Mouse (Mus musculus): ENCODE results near the gene Antxrl. TPM values are rescaled to one million over a fixed set of nuclear protein-coding genes. Genes with fewer than 3 reads are reported as not detected.

The Antxrl gene
- polyA plus RNA-seq, 1 experiment from 2014 or later, result not detected

DNA sequence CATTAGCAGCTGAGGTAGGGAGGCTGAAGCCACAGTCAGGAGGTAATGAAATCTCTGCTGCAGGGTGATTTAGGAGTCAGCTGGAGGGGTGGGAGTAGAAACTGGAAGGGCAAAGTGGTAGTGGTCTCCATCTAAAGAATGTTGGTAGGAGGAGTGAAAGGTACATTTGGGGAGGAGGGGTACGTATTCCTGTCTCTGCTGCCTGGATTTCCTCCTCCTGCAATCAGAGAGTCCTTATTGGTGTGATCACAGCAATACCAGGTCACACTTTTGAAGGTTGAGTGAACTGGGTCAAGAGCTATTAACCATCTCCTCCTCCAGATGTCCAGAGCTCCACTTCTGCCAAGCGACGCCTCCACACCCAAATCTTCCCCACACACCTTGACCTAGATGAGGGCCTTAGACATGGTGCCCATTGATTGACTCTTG lies 68.4 kb downstream of the Antxrl start:
- DNase-seq (ENCODE audit: low spot score), result no peak
- H3K9me3 ChIP-seq (ENCODE audit: control insufficient read depth, low read length), result no peaks in the 10 kb centered on the region
- no peak overlapping the region for H3K9ac ChIP-seq (ENCODE audit: low read length)
- no peaks in the 10 kb centered on the region for H3K27me3 ChIP-seq (ENCODE audit: control insufficient read depth, insufficient read depth, low read length)
- TF ChIP-seq CTCF (IDR thresholded peaks at IDR 0.05; ENCODE audit: low read depth) (no peak), EP300 (optimal IDR thresholded peaks at IDR 0.05) (no peak)
- no peak for ATAC-seq (ENCODE audit: low FRiP score, low TSS enrichment)
- H3K4me2 ChIP-seq (replicated peaks; ENCODE audit: low read depth), result no peak overlapping the region
- 95% methylated on average over 3 of the region's 3 CpGs for WGBS
- no peak overlapping the region for H3K4me3 ChIP-seq (ENCODE audit: low read depth, low read length)
- no peak overlapping the region for H3K27ac ChIP-seq (replicated peaks)
- H3K36me3 ChIP-seq (ENCODE audit: control insufficient read depth, insufficient read depth, low read length), result no peaks in the 10 kb centered on the region
- H3K4me1 ChIP-seq (replicated peaks; ENCODE audit: control insufficient read depth, insufficient read depth), result no peaks in the 10 kb centered on the region

DNA sequence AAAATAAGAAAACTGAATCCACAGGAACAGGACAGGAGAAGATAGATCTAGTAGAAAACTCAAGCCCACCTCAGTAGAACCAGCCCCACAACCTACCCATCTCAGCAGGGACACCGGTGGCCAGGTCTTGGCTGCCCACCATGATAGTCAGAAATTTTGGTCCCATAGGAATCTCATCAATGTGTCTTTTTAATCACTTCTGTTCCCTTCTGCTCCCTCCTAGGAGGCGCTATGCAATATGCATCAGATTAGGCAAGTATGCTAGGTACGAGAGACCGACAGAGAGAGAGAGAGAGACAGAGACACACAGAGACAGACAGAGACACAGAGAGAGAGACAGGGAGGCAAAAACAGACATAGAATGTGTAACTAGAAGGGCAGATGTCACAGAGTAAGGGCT lies 69.2 kb downstream of the Antxrl start:
- Histone ChIP-seq H3K4me1 (replicated peaks; ENCODE audit: control insufficient read depth, insufficient read depth) (no peaks in the 10 kb centered on the region), H3K27ac (replicated peaks) (no peak overlapping the region), H3K9ac (ENCODE audit: low read length) (no peak overlapping the region), H3K4me2 (replicated peaks; ENCODE audit: low read depth) (no peak overlapping the region), H3K9me3 (ENCODE audit: control insufficient read depth, low read length) (no peaks in the 10 kb centered on the region), H3K36me3 (ENCODE audit: control insufficient read depth, insufficient read depth, low read length) (no peaks in the 10 kb centered on the region), H3K27me3 (ENCODE audit: control insufficient read depth, insufficient read depth, low read length) (no peaks in the 10 kb centered on the region), H3K4me3 (ENCODE audit: low read depth, low read length) (no peak overlapping the region)
- ATAC-seq (ENCODE audit: low FRiP score, low TSS enrichment) (no peak), DNase-seq (ENCODE audit: low spot score) (no peak)
- TF ChIP-seq EP300 (optimal IDR thresholded peaks at IDR 0.05) (no peak), CTCF (IDR thresholded peaks at IDR 0.05; ENCODE audit: low read depth) (no peak)
- 89% methylated on average over 4 of the region's 4 CpGs for WGBS

Other genes starting within 250 kb of the Antxrl start
- gene Gdf10, start 129.1 kb upstream of the Antxrl start, polyA plus RNA-seq (2015; fragmentation: Nextera tagmentation; extraction: Ambion mirVana), result 2.0 and 2.2 TPM in 2 replicates
- 0.02 and 0.07 TPM in 2 replicates for gene Gdf2, start 111.7 kb upstream of the Antxrl start, polyA plus RNA-seq (2015; fragmentation: Nextera tagmentation; extraction: Ambion mirVana)
- gene Rbp3, start 98.7 kb upstream of the Antxrl start, polyA plus RNA-seq (2015; fragmentation: Nextera tagmentation; extraction: Ambion mirVana), result 0.01 TPM in 1 of 2 replicates, not detected in the other
- 0.04 TPM in 1 of 2 replicates, not detected in the other for gene Zfp488, start 73.9 kb upstream of the Antxrl start, polyA plus RNA-seq (2015; fragmentation: Nextera tagmentation; extraction: Ambion mirVana)
- not detected in 2 replicates for gene Gm30083, start 37.5 kb upstream of the Antxrl start, polyA plus RNA-seq (2015; fragmentation: Nextera tagmentation; extraction: Ambion mirVana)
- not detected in 2 replicates for gene Gm5460, start 35.9 kb upstream of the Antxrl start, polyA plus RNA-seq (2015; fragmentation: Nextera tagmentation; extraction: Ambion mirVana)
- gene Anxa8, start 33.3 kb downstream of the Antxrl start, polyA plus RNA-seq (2015; fragmentation: Nextera tagmentation; extraction: Ambion mirVana), result 65.7 and 66.2 TPM in 2 replicates
- 0.15 and 0.24 TPM in 2 replicates for gene A630023A22Rik, start 50.0 kb downstream of the Antxrl start, polyA plus RNA-seq (2015; fragmentation: Nextera tagmentation; extraction: Ambion mirVana)
- 0.22 and 0.24 TPM in 2 replicates for gene Npy4r, start 99.8 kb downstream of the Antxrl start, polyA plus RNA-seq (2015; fragmentation: Nextera tagmentation; extraction: Ambion mirVana)
- 0.12 and 0.46 TPM in 2 replicates for gene Gprin2, start 148.9 kb downstream of the Antxrl start, polyA plus RNA-seq (2015; fragmentation: Nextera tagmentation; extraction: Ambion mirVana)
- 1.0 and 1.5 TPM in 2 replicates for gene Syt15, start 166.9 kb downstream of the Antxrl start, polyA plus RNA-seq (2015; fragmentation: Nextera tagmentation; extraction: Ambion mirVana)